Mouse (Mus musculus) heart, postnatal 4 days (tissue): ENCODE data around the gene Cfap97. TPM values are rescaled to one million over a fixed set of nuclear protein-coding genes. Genes with fewer than 3 reads are reported as not detected.
"Not testable (repeated sequence)": the region's sequence is repeated elsewhere in the genome, so short reads cannot be mapped to it uniquely, and the experiment has no call there.

ENCODE experiments used
- DNase-seq: peaks from one replicate; pipeline ENCODE4 v3.0.0; 2021
- total RNA-seq, 2 experiments: library from RNA; stranded (reverse); gene quantifications; 2 replicates each; pipeline ENCODE4 v1.2.3; 2021

Cfap97 gene
- 10 to 100 TPM; 14.1 to 15.2 TPM for total RNA-seq

- DNase-seq: peak; percentile 65
Measured at GRCm38 (mm10) chr8:46151202-46152062, at the start of gene Cfap97. TSS of gene Cfap97 (plus strand) at chr8:46151771.

- DNase-seq: no peak
Measured at GRCm38 (mm10) chr8:46103434-46103833, 48.1 kb upstream of the Cfap97 start.

- no peak for DNase-seq
Measured at GRCm38 (mm10) chr8:46107690-46108089, 43.9 kb upstream of the Cfap97 start.

GRCm38 (mm10) chr8:46113421-46114170, 38.0 kb upstream of the Cfap97 start:
- not testable (repeated sequence) for DNase-seq

GRCm38 (mm10) chr8:46117172-46117571, 34.4 kb upstream of the Cfap97 start:
- DNase-seq: no peak

- DNase-seq: no peak
Measured at GRCm38 (mm10) chr8:46119176-46119575, 32.4 kb upstream of the Cfap97 start.

- DNase-seq: no peak
Measured at GRCm38 (mm10) chr8:46122498-46122897, 29.1 kb upstream of the Cfap97 start.

- DNase-seq: no peak
Measured at GRCm38 (mm10) chr8:46130426-46130825, 21.1 kb upstream of the Cfap97 start.

- DNase-seq: not testable (repeated sequence)
Measured at GRCm38 (mm10) chr8:46135546-46135945, 16.0 kb upstream of the Cfap97 start.

GRCm38 (mm10) chr8:46137336-46137735, 14.2 kb upstream of the Cfap97 start:
- DNase-seq: no peak

GRCm38 (mm10) chr8:46137843-46138596, 13.6 kb upstream of the Cfap97 start:
- DNase-seq: no peak

GRCm38 (mm10) chr8:46140376-46141120, 11.0 kb upstream of the Cfap97 start:
- no peak for DNase-seq

GRCm38 (mm10) chr8:46141688-46142087, 9.9 kb upstream of the Cfap97 start:
- no peak for DNase-seq

- no peak for DNase-seq
Measured at GRCm38 (mm10) chr8:46142498-46143081, 9.0 kb upstream of the Cfap97 start.

GRCm38 (mm10) chr8:46143470-46143869, 8.1 kb upstream of the Cfap97 start:
- no peak for DNase-seq

GRCm38 (mm10) chr8:46143924-46144323, 7.6 kb upstream of the Cfap97 start:
- DNase-seq: no peak

GRCm38 (mm10) chr8:46146173-46146572, 5.4 kb upstream of the Cfap97 start:
- no peak for DNase-seq

GRCm38 (mm10) chr8:46149306-46149705, 2.3 kb upstream of the Cfap97 start:
- DNase-seq: no peak

GRCm38 (mm10) chr8:46149782-46150181, 1.8 kb upstream of the Cfap97 start:
- DNase-seq: no peak

- DNase-seq: peak; percentile 87
Measured at GRCm38 (mm10) chr8:46152064-46153031, 777 bp downstream of the Cfap97 start, which contains the start of gene Snx25. TSS of gene Snx25 (minus strand) at chr8:46152159.
